Mouse (Mus musculus): Measurements from ENCODE around the gene Capza2.

The Capza2 gene

GRCm38 (mm10) chr6:17635615-17636284 lies at the start of gene Capza2:
Gene Capza2, plus strand, starts transcription at chr6:17636234.
- DNase-seq (ENCODE audit: low spot score) = no peak

DNA sequence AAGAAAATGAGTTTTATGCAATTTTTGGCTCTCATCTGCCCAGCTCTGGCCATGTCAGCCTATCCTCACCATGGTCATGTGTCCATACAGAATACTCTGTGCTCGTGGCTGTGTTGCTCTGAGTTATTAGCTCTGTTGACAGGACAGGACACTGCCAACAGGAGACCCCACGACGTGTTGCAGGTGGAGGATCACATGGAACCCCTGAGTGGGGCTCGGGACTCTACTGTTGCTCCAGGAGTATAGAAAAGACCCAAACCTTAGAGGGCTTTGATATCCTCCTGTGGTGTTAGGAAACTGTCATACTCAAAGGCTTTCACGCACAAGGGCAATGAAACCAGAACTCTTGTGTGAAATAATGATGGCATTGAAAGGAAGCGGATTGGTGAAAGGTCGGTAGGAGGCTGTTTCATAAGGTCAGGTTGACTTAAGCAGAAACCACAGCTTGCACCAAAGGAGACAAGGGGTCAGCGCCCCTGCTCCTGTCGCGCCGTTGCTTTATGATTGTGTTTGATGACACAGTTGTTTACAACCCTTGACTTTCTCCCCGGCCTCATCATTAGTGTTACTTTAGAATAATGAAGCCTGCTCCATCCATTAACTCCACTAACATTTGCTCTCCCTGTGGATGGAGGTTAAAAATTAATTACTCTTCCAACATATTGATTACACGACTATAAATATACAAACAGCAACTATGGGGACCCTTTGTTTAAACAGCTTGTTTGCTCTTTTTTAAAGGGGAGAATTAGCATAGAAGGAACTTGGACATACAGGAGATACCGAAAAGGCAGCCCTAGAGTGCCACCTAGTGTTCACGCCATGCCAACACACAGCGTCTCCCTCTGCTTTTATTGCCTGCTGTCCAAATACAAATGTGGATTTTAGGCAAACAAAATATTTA lies 46.7 kb upstream of the Capza2 start:
- peak; percentile 60 for DNase-seq (ENCODE audit: low spot score)

DNA sequence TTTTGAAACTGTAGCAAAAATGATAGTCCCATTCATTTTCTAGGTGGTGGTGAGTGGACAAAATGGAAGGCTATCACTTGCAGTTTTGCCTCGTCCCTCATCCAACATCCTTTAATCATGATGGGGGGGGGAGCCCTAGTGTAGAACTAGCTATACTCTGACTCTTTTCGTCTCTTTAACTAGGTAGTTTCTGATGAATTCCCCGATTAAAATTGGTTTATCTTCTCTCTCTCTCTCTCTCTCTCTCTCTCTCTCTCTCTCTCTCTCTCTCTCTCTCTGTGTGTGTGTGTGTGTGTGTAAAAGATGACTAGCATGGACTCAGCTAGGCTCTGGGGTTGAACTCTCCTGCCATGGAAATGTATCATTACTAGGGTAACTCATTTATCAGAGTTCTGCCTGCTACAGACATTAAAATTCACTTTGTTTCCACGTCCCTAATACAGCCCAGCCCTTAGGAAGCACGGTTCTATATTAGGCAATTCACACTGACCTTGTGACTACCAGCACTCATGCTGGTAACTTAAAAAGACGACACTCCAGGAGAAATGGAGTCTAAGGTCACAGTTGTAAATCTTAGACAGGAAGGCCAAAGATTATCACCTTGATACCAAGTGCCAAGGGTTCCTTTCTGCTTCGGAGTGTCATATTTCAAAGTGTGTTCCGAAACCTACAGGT lies 45.9 kb upstream of the Capza2 start:
- no peak for DNase-seq (ENCODE audit: low spot score)

DNA sequence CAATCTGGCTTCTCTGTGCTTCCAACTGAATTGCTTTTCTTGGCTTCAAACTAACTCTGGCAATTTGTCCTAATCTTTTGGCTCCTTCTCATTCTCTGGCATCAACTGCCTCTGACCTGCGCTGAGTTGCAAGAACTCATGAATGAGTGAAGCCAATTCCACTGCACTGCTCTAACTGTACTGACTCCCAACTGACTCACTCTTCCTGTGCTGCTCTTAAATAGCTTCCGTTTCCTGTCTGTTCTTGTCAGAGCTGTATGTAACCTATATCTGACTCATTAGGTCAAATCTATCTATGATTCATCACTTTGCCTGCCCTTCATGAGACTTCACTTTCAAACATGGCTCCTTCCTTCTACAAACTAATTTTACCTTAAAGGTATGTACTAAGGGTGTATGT lies 42.1 kb upstream of the Capza2 start:
- DNase-seq (ENCODE audit: low spot score) = no peak

- DNase-seq (ENCODE audit: low spot score) = no peak
These were observed 40.1 kb upstream of the Capza2 start for GRCm38 (mm10) chr6:17595712-17596462.

DNA sequence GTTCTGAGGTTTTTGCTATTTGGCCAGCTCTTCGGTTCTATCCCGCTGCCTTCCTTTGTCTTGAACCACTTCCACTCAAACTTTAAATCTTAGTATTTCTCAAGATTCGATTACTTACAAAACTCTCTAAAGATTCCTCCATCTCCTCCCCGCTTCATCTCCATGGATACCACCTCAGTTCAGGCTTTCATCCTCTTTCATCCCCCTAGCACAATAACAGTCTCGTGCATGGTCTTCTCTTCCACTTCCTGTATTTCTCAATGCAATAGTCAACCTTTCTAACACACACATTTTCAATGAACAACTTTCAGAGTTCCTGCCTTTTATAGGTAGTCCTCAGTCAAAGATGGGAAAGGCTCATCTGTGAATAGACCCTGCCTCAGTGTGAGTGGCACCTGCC lies 36.7 kb upstream of the Capza2 start:
- DNase-seq (ENCODE audit: low spot score) = no peak

DNA sequence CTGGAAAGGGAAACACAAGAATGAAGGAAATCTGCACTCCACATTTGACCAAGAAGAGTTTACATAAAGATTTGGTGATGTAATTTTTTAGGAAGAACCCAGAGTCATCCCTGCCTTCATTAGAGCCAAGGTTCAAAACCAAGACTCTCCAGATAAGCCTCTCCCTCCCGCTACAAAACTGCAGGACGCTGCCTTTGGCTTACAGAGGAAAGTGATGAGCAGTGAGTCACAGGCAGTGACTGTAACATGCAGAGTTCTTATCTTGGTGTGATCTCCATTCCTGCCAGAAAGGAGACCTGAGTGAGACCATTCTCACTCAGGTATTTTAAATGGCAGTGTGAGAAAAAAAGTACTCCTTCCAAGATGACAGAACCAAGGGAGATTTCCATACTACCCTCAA lies 34.5 kb upstream of the Capza2 start:
- DNase-seq (ENCODE audit: low spot score) = no peak

- no peak for DNase-seq (ENCODE audit: low spot score)
These were observed 29.1 kb upstream of the Capza2 start for GRCm38 (mm10) chr6:17606915-17607314.

DNA sequence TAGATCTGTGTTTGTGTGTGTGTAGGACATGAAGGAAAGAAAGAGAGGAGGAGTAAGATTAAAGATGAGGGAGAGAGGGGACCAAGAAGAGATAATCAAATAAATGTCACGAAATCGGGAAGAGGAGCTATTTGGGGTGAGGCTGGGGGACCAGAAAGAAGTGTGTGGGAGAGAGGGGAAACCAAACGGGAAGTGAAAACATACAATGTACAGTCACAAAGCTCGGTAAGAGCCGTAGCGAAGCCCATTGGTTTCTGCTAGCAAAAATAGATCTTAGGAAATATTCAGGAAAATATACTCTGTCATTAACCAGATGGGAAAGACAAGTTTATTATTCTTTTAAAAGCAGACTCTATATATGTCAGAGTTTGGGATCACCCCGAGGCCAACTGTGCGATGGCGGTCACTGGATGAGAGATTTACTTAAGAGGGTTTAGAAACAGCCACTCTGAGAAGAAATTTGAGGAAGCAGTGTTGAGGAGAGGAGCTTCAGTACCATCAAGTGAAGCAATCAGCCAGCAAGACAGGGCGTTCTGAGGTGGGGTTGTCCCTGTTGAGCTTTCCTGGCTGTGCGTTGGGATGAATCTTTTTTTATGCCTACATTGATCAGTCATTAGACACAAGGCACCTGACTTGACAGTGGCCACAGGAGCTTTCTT lies 24.6 kb upstream of the Capza2 start:
- no peak for DNase-seq (ENCODE audit: low spot score)

DNA sequence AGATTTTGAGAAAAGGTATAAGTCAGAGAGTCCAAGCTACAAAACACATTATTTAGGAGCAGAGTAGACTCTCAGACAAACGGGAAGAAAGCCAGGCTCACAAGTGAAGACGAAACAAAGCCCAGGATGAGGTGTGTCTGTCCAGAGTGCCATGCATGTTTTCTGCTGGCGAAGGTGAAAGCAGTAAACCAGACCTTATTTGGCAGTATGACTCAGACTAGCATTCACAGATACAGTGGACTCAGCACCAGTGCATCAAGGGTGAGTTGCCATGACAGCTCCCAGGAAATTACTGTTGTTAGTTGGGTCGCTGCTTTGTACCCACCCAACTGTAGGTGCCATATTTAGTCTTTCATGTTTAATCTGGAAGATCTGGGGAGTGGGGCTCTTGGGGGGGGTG lies 23.4 kb upstream of the Capza2 start:
- DNase-seq (ENCODE audit: low spot score) = no peak

GRCm38 (mm10) chr6:17620823-17621222 lies 15.2 kb upstream of the Capza2 start:
- DNase-seq (ENCODE audit: low spot score) = no peak

- no peak for DNase-seq (ENCODE audit: low spot score)
These were observed 14.6 kb upstream of the Capza2 start for GRCm38 (mm10) chr6:17621436-17621835.

DNA sequence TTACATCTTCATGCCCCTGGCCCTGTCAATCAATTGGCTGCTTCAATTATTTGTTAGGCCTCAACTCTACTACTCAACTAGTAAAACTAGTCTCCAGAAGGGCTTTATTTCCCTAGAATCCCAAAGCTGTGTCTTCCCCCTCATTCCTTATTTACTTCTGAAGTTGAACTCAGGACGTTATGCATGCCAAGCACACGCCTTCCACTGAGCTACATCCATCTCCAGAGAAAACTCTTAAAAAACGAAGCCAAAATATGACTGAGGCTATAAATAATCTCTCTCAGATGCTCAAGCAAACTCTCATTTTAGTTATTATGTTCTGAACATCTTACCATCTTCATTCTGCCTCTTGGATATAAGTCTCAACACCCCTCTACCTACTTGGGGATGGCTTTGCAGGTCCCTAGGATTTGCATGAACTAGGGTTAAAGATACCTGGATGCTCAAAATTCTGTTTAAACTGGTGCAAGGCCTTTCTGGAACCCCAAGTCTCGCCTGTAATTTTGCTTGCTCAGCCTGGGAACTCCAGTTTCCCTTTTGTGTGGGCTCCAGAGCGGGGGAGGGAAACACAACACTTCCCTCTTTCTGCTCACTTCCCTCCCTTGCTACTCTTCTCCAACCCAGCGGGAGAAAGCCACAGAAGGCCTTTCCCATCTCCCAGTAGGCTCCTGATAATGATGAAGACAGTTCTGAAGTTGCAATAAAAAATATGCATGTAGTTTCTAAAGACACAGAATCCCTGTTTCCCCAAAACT lies 7.2 kb upstream of the Capza2 start:
- DNase-seq (ENCODE audit: low spot score) = no peak

DNA sequence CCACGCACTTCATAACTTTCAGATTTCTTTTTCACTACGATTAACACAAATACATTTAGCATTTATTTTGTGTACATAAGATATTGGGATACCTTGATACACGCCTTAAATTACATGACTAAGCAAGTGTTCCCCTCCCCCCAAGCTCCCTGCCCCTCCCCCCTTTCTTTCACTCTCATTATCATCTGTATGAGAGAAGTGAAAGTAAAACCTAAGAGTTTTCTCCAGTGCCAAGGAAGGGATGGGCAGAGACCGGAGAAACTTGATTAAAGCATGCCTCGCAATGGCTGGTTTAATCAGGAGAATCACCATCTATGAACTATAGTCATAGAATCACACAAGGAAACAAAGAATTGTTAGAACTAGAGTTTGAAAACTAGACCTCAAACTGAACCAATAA lies 6.3 kb upstream of the Capza2 start:
- DNase-seq (ENCODE audit: low spot score) = no peak

DNA sequence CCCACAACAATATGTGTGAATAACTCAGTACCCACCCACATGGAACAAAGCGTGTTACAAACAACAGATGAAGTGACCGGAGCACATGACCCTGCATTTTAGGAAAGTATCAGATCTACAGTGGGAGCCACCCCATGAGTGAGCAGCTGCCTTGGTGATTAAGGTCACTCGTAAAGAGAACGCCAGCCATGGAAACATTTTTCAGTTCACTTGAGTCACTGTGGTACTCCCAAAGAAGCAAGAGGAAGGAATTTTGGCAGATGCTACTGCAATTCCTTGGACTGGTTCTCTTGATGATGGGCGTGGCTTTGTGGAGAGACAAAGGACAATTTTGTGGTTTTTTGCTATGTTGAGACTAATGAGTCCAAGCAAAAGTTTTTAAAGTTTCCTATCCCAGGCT lies 4.4 kb upstream of the Capza2 start:
- no peak for DNase-seq (ENCODE audit: low spot score)

DNA sequence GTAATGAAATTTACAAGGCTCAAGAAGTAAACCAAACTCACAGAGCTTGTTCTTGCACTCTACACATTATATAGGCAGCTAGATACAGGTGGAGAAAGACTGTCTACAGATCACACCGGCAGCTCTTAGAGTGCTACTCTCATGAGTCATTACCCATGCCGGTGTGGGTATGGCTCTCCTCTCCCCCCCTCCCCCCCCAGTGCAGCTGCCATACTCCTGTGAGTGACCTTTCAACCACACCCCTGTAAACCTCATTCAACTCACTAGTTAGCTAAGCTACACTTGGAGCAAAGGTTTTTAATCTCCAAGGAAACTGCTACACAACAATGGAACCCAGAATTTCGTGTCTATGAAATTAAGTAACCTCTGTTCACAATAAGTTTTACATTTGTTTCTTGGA lies 2.2 kb upstream of the Capza2 start:
- DNase-seq (ENCODE audit: low spot score) = no peak

- no peak for DNase-seq (ENCODE audit: low spot score)
These were observed 1.0 kb upstream of the Capza2 start for GRCm38 (mm10) chr6:17634992-17635391.

DNA sequence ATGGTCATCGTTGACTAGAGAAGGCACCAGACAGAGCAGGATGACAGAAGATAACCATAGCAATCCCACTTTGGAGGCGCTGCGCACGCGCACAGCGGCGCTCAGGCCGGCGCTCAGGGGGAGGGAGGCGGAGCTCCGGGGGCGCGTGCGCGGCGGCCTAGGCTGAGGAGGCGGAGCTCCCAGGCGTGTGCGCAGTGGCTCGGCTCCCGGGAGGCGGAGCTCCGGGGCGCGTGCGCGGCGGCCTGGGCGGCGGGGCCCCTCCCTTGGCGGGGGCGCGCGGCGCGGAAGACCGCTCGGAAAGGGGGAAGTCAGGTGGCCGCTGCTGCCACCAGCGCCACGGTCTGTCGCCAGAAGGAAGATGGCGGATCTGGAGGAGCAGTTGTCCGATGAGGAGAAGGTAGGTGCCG lies 733 bp downstream of the Capza2 start:
- DNase-seq (ENCODE audit: low spot score) = peak; percentile 95

- DNase-seq (ENCODE audit: low spot score) = peak; percentile 32
These were observed 1.5 kb downstream of the Capza2 start for GRCm38 (mm10) chr6:17637205-17638203.

DNA sequence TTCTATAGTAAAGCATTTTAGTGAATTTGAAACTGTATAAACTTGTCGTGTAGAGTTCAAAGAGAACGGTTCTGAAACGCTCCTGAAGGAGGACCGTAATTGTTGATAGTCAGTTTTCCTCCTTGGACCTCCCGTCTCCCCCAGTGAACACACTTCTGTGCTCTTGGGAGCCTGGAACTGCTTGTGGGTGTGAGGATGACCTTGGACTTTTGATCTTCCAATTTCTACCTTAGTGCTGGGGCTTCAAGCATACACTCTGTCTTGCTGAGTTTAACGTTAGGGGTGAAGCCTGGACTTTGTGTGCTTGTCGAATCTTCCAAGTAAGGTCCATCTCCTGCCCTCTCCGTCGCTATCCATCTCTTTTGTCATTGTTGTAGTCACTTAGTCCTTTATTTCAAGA lies 4.0 kb downstream of the Capza2 start:
- DNase-seq (ENCODE audit: low spot score) = no peak
